Mouse (Mus musculus): Measurements from ENCODE around the gene St5. TPM values are rescaled to one million over a fixed set of nuclear protein-coding genes. Genes with fewer than 3 reads are reported as not detected.

St5 gene
- polyA plus RNA-seq, 1 experiment from 2014 or later, result 58.9 TPM

- Histone ChIP-seq H3K27ac (ENCODE audit: low read length) (no peak overlapping the region), H3K4me1 (ENCODE audit: insufficient read depth, low read depth, low read length) (no peaks in the 10 kb centered on the region), H3K36me3 (ENCODE audit: insufficient read depth, low read length) (no peaks in the 10 kb centered on the region), H3K4me2 (replicated peaks; ENCODE audit: low read depth, low read length) (no peak overlapping the region), H3K9ac (replicated peaks; ENCODE audit: low read depth) (no peak overlapping the region), H3K27me3 (replicated peaks; ENCODE audit: insufficient read depth, low read length) (no peaks in the 10 kb centered on the region), H3K4me3 (ENCODE audit: low read depth, low read length) (no peak overlapping the region), H3K9me3 (ENCODE audit: low read length) (no peaks in the 10 kb centered on the region)
- no peak for TF ChIP-seq EP300 (IDR thresholded peaks at IDR 0.05)
- TF ChIP-seq CTCF (IDR thresholded peaks at IDR 0.05), result no peak
- ATAC-seq (no peak), DNase-seq (ENCODE audit: low spot score) (no peak)
- 59% methylated on average over 3 of the region's 3 CpGs for WGBS
Measured at GRCm38 (mm10) chr7:109477926-109478325, 225.5 kb downstream of the St5 start.

Small RNA genes within 50 kb of the gene (microRNA-seq; reads per million reads assigned to microRNA genes)
- not detected for gene Gm47284

Other genes starting within 250 kb of the St5 start
- gene Trim66, start 195.5 kb downstream of the St5 start, polyA plus RNA-seq (2015; fragmentation: Nextera tagmentation; extraction: Ambion mirVana), result 0.04 TPM in 2 replicates
- 108 and 110 TPM in 2 replicates for gene Rpl27a, start 184.5 kb downstream of the St5 start, polyA plus RNA-seq (2015; fragmentation: Nextera tagmentation; extraction: Ambion mirVana)
- gene Akip1, start 85 bp upstream of the St5 start, polyA plus RNA-seq (2015; fragmentation: Nextera tagmentation; extraction: Ambion mirVana), result 48.6 and 52.5 TPM in 2 replicates
- gene BC051019, start 20.2 kb upstream of the St5 start, polyA plus RNA-seq (2015; fragmentation: Nextera tagmentation; extraction: Ambion mirVana), result 22.7 and 24.3 TPM in 2 replicates
- 0.64 and 0.89 TPM in 2 replicates for gene Ascl3, start 28.1 kb upstream of the St5 start, polyA plus RNA-seq (2015; fragmentation: Nextera tagmentation; extraction: Ambion mirVana)
- gene Tmem9b, start 49.3 kb upstream of the St5 start, polyA plus RNA-seq (2015; fragmentation: Nextera tagmentation; extraction: Ambion mirVana), result 109 and 117 TPM in 2 replicates
- 0.57 and 0.58 TPM in 2 replicates for gene Nrip3, start 78.4 kb upstream of the St5 start, polyA plus RNA-seq (2015; fragmentation: Nextera tagmentation; extraction: Ambion mirVana)
- 14.9 TPM in 2 replicates for gene Scube2, start 162.1 kb upstream of the St5 start, polyA plus RNA-seq (2015; fragmentation: Nextera tagmentation; extraction: Ambion mirVana)